Mouse (Mus musculus): ENCODE results near the gene Acad12.

The Acad12 gene

DNA sequence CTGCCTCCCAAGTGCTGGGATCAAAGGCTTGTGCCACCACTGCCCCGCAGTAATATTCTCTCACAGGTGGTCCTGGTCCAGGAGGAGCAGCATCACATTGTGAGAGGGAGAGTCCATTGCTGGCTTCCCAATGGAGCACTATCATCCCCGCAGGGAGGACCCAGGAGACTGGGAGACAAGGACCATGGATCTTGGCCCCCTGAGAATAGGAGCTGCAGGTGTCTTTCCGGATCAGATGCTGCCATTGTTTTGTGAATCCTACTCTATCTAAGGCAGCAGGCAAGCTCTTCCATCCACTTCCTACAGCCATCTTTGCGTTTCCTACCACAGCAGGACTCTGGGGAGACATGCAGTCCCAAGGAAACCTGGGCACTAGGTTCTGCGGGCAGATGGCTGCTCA lies 33.0 kb downstream of the Acad12 start:
- DNase-seq (ENCODE audit: extremely low read depth, low read depth, low spot score): no peak

DNA sequence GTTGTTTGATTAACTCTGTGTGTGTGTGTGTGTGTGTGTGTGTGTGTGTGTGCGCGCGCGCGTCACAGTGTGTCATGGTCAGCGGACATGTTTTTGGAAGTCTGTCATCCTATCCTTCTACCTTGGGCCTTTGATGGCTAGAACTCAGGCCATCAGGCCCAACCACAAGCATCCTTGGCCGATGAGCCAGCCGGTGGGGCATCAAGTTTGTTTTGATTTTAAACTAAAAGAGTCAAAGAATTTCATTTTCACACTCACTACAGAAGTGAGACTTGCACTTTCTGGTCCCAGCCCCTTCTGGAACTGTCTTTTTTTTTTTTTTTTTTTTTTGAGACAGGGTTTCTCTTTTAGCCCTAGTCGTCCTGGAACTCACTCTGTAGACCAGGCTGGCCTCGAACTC lies 33.7 kb downstream of the Acad12 start:
- DNase-seq (ENCODE audit: extremely low read depth, low read depth, low spot score): no peak

DNA sequence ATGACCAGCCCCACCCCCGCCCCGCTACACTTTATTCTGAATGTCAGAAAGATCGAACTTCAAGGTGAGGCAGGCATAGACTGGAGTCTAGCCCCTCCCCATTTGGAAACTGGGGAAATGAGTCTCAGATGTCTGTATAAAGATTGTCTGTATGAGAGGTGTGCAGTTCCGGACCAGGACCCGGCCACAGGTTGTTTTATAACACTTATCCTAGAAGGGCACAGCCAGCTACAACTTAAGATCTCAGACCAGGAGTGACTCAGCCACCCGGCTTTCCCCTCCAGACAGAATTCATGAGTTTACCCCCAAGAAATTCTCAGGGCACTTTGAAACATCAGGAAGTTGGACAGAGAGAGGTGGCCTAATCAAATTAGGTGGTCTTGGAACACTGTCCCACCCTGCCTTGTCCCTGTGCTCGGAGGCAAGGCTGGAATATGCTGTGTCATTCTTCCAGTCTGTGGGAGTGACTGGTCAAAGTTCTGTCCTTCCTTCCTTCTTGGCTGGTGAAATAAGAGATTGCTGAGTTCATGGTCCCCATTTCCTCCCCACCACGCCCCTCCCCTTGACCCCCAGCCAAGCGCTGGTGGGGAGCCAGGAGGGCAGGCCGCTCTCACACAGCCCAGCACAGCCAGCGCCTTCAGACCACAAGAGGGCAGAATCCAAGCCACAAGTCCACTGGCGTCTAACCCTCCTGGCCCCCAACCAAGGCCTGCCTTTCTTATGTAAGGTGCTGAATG lies 34.8 kb downstream of the Acad12 start:
- no peak for DNase-seq (ENCODE audit: extremely low read depth, low read depth, low spot score)

DNA sequence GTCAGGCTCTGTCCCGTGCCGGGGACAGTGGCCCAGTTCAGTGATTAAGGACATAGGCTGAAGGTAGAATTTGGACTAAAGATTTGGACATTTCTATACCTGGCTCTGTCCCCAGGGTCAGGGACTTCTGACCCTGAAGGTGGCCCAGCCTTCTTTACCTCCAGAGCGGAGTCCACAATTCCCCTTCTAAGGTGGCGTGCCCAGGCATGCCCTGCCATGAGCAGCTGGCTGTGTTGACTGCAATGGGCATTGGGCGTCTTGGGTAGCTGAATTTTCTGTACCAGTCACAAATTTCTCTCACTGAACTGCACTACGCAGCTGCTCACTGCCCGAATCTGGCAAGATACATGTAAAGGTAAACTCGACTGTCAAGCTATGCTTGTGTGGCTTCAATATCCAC lies 36.8 kb downstream of the Acad12 start:
- DNase-seq (ENCODE audit: extremely low read depth, low read depth, low spot score): no peak

DNA sequence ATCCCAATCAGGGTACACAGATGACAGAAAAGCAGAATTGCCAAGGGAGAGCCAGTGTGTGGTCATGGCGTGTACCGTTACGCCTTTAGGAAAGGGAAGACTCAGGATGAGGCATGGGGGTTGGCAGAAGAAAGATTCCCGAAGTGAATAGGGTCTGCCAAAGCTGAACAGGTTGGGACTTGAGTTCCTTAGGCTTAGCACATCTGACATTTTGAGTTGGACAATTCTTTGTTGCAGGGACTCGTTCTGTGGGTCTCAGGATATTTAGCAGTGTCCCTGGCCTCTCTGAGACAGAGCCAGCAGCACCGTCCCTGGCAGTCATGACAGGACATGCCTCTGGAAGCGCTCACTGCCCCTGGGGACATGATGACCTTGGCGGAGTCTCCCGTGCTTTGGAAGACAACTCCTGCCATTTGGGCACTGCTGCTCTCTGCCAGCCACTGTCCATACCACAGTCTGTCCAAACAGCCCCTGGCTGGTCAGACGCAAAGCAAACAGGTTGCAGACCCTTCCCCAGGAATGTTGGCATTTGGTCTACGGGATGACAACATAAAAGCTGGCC lies 41.7 kb downstream of the Acad12 start:
- peak; percentile 92 for DNase-seq (ENCODE audit: extremely low read depth, low read depth, low spot score)

DNA sequence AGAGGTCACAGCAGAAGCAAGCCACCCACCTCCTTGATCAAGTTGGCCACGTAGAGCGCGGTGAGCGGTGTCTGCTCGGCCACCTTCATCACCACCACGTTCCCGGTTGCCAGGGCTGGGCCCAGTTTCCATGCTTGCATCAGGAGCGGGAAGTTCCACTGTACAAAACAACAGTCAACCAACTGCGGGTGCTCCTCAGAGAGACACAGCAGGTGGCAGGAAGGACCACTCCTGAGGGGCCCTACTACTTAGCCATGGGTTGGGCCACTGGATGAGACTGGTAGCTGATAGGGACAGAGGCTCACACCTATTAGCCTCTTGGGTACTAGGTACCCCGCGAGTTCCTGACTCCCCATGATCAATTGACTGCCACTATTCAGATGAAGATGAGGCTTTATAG lies 42.9 kb downstream of the Acad12 start:
- DNase-seq (ENCODE audit: extremely low read depth, low read depth, low spot score): no peak

DNA sequence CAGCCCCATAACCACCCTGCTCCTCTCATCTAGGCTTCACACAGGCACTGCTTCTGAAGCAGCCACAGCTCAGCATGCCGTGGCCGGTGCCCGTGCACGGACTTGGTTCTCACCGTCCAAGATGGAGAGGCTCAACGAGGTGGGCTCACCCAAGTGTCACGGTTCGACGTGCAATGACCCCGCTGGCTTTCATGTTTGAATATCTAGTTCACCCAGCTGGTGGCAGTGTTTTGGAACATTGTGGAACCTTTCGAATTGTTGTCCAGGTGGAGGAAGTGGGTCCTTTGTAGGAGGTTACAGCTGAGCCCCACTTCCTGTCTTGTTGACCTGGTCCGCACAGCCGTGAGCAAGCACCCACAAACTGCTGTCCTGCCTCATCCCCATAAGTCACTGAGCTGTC lies 44.6 kb downstream of the Acad12 start:
- no peak for DNase-seq (ENCODE audit: extremely low read depth, low read depth, low spot score)

DNA sequence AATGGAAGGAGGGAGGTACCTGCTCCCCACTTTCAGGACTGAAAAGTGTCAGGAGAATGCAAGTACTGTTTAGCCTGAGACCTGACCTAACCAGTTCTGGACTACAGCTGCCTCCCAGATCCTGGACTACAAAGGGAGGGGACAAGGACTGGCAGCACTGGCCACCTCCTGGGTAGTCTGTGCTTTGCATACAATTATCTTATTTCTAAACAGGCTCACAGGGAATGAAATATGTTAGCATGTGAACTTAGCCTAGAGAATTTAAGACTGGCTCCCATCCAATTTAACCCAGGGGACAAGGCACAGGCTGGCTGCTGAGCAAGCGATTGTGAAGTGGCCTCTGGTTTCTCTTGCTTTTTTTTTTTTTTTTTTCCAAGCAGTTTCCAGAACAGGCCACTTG lies 48.0 kb downstream of the Acad12 start:
- DNase-seq (ENCODE audit: extremely low read depth, low read depth, low spot score): no peak

DNA sequence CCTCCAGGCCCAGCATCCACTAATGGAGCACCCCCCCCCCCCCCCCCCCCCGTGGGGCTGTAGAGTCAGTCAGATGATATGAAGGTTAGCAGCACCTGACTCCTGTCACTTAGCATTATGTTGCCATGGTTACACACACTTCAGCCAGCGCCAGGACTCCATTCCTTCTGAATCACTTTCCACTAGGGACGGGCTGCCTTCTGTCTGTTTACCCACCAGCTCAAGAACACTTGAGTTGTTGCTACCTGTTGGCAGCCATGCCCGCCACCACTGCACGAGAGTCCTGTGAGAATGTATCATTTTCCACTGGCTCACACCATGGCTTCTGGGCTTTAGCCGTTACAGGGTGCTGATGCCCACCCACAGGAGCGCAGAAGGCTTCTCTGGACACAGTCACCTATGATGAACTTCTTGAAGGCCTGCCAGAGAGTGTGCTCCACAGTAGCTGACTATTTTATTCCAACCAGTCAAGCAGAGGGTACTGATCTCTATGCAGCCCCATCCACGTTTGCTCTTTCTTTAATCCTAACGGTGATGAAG lies 48.8 kb downstream of the Acad12 start:
- DNase-seq (ENCODE audit: extremely low read depth, low read depth, low spot score): no peak

DNA sequence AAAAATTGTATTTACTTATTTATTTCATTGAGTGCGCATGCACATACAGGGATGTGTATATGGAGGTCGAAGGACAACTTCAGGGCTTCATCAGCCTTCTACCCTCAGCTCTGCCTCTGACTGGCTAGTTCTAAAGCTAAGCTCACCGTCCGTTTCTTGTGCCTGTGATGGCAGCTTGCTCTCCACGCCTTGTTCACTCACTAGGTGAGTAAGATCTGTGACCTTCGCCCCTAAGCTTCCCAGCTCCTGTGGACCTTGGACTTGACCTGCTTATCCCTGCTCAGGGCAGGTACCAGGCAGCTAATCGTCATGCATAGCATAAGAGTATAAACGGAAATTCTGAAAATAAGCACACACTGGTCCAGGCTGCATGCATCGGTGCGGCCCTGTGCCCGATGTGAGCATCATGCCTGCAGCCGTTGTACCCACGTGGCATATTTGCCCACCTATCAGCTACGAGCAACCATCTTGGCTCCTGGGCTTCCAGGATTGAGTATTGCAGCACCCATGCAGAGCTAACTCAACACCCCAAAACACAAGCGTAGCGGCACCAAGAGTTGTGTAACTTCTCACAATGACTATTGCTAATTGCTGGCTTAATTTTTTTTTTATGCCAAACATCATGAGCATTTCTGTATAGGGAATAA lies 52.6 kb downstream of the Acad12 start:
- no peak for DNase-seq (ENCODE audit: extremely low read depth, low read depth, low spot score)

DNA sequence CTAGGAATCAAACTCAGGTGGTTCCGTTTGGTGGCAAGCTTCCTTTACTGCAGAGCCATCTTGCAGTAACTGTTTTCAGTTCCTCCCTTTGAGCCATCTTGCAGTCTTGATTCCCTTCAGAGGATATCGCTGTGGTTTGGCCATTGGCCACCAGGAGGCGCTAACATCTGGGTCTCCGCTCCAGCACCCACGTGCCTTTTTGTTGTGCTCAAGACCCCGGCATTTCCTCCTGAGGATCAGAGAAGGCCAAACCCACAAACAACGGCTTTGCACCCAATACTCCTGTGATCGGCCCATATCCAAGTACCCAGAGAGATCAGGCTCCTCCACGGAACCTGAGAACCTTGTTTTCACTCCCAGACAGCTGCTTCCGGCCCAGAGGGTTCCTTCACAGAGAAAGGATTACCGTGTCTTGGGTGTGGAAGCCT lies 54.3 kb downstream of the Acad12 start:
- no peak for DNase-seq (ENCODE audit: extremely low read depth, low read depth, low spot score)

DNA sequence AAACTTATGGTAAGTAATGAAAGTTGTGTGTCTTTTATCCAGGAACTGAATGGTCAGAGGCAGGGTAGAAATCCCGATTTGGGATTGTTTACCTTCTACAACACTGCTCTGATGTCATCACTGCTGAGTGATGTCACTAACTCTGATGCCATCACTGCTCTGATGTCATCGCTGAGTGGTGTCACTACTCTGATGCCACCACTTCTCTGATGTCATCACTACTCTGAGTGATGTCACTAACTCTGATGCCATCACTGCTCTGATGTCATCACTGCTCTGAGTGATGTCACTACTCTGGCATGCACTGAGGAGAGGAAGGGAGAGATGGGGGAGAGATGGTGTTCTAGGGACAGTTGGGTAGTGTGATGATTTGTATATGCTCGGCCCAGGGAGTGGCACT lies 56.3 kb downstream of the Acad12 start:
- no peak for DNase-seq (ENCODE audit: extremely low read depth, low read depth, low spot score)

DNA sequence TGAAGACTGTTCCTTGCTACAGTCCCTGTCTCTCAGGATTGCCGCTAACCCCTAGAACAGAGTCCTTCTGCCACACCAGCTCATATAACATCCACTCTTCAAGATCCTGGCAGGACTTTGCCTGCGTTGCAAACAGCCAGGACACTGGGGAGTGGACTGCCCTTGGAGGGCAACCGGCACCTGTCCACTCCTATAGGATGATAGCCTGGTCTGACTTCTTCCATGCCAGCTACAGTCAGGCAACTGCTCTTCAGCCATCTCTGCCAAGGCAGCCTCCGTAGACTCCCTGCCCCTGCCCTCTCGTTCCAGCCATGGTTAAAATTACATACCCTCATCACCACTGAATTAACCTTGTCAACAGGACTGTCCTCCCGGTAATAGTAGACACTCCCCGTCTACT lies 69.5 kb downstream of the Acad12 start:
- DNase-seq (ENCODE audit: extremely low read depth, low read depth, low spot score): no peak

DNA sequence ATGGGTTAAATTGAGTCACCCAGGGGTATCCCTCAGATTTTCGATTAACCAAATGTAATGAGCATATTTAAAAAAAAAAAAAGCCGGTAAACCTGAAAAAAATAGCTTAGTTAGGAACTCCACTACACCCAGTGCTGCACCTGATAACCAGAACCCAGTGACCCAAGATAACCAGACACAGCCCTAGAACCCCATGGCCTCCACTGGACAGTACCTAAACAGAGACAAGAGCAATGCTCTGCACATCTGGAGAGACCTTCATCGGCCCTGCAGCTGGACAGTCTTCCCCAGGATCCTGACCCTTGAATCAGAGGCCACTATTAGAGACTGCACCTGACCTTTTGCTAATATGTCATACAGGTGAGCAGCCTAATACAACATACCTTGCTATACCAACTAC lies 71.7 kb downstream of the Acad12 start:
- DNase-seq (ENCODE audit: extremely low read depth, low read depth, low spot score): no peak

All from fat pad, adult 2 months (tissue).